17 mouse cellular contexts compared by ENCODE assay signal in genomic region chr2:152472434-152472833, GRCm38 (mm10). TPM values are rescaled to one million over a fixed set of nuclear protein-coding genes. Genes with fewer than 3 reads are reported as not detected.
DNase-seq lines count a peak whose midpoint lies in the region; ATAC-seq and TF ChIP-seq lines count a peak whose summit lies in the region.
"Had no signal": no experiment of that assay in that cellular context is flagged by ENCODE, and none has a peak within 500 bp of the region (broad histone marks: within the 10 kb centered on the region; RNA-seq: fewer than 3 reads in every experiment).

No protein-coding gene starts in this region.

- no peak overlapping the region for H3K4me3 ChIP-seq in kidney, postnatal 0 days (replicated peaks; ENCODE audit: low read depth, low read length)
- no peak overlapping the region for H3K4me3 ChIP-seq in midbrain, embryonic 14.5 days (replicated peaks; ENCODE audit: low read depth, low read length)
- H3K4me3 ChIP-seq in midbrain, embryonic 16.5 days (ENCODE audit: low read depth, low read length), result no peak overlapping the region
- no peak overlapping the region for H3K4me3 ChIP-seq in stomach, postnatal 0 days (ENCODE audit: low read depth, low read length)
- no peak overlapping the region for H3K4me3 ChIP-seq in hindbrain, embryonic 12.5 days
- H3K4me3 ChIP-seq: forebrain, embryonic 13.5 days; limb, embryonic 10.5 days; neural tube, embryonic 15.5 days had no signal

- H3K9ac ChIP-seq in kidney, postnatal 0 days (ENCODE audit: low read depth, low read length), result no peak overlapping the region
- no peak overlapping the region for H3K9ac ChIP-seq in midbrain, embryonic 14.5 days (replicated peaks; ENCODE audit: low read length)
- no peak overlapping the region for H3K9ac ChIP-seq in midbrain, embryonic 16.5 days (ENCODE audit: low read depth, low read length)
- no peak overlapping the region for H3K9ac ChIP-seq in stomach, postnatal 0 days (ENCODE audit: low read length)
- H3K9ac ChIP-seq in hindbrain, embryonic 12.5 days, result no peak overlapping the region
- H3K9ac ChIP-seq: forebrain, embryonic 13.5 days; liver, embryonic 14.5 days; neural tube, embryonic 15.5 days had no signal

- ATAC-seq in frontal cortex, adult (ENCODE audit: low TSS enrichment), result peak; percentile 38; the same call in 1 of the 2 replicates
- ATAC-seq in kidney, postnatal 0 days (replicated peaks; ENCODE audit: low FRiP score, low read depth), result no peak
- no peak for ATAC-seq in midbrain, embryonic 14.5 days (ENCODE audit: low FRiP score, low TSS enrichment)
- no peak for ATAC-seq in midbrain, embryonic 16.5 days
- no peak for ATAC-seq in stomach, postnatal 0 days (ENCODE audit: low FRiP score, low TSS enrichment)
- ATAC-seq in hindbrain, embryonic 12.5 days (ENCODE audit: low FRiP score), result no peak
- ATAC-seq: forebrain, embryonic 13.5 days had no signal

- TF ChIP-seq CTCF in kidney, postnatal 0 days (IDR thresholded peaks at IDR 0.05; ENCODE audit: low read depth), result peak; percentile 62
- TF ChIP-seq CTCF in stomach, postnatal 0 days (IDR thresholded peaks at IDR 0.05; ENCODE audit: low read depth), result peak; percentile 51

- no peaks in the 10 kb centered on the region for H3K36me3 ChIP-seq in kidney, postnatal 0 days (ENCODE audit: insufficient read depth, low read length)
- H3K36me3 ChIP-seq in midbrain, embryonic 14.5 days (ENCODE audit: control insufficient read depth, insufficient read depth, low read length), result no peaks in the 10 kb centered on the region
- no peaks in the 10 kb centered on the region for H3K36me3 ChIP-seq in midbrain, embryonic 16.5 days (ENCODE audit: control insufficient read depth, insufficient read depth, low read length)
- H3K36me3 ChIP-seq in stomach, postnatal 0 days (ENCODE audit: control insufficient read depth, insufficient read depth, low read length), result no peaks in the 10 kb centered on the region
- H3K36me3 ChIP-seq in hindbrain, embryonic 12.5 days, result no peaks in the 10 kb centered on the region
- H3K36me3 ChIP-seq: limb, embryonic 10.5 days; neural tube, embryonic 15.5 days had no signal

- no peak for DNase-seq in frontal cortex, postnatal 10 days (ENCODE audit: low spot score in 2 of 2)
- peak; percentile 40 for DNase-seq in kidney, postnatal 0 days (ENCODE audit: low spot score)
- no peak for DNase-seq in kidney, adult 18-20 months
- DNase-seq in midbrain, embryonic 14.5 days, result peak; percentile 13
- no peak for DNase-seq in stomach, postnatal 0 days (ENCODE audit: low spot score)
- DNase-seq: cerebellum, postnatal 14 days; heart, postnatal 36 days; lung, postnatal 36 days; thymus, postnatal 36 days had no signal

- TF ChIP-seq EP300 in stomach, postnatal 0 days (optimal IDR thresholded peaks at IDR 0.05), result no peak

- H3K4me1 ChIP-seq in kidney, postnatal 0 days (replicated peaks; ENCODE audit: insufficient read depth, low read length), result no peaks in the 10 kb centered on the region
- no peaks in the 10 kb centered on the region for H3K4me1 ChIP-seq in midbrain, embryonic 14.5 days (ENCODE audit: control insufficient read depth, insufficient read depth, low read length)
- H3K4me1 ChIP-seq in midbrain, embryonic 16.5 days (ENCODE audit: control insufficient read depth, insufficient read depth, low read length), result no peaks in the 10 kb centered on the region
- no peaks in the 10 kb centered on the region for H3K4me1 ChIP-seq in stomach, postnatal 0 days (replicated peaks; ENCODE audit: control insufficient read depth, insufficient read depth)
- H3K4me1 ChIP-seq in hindbrain, embryonic 12.5 days, result no peaks in the 10 kb centered on the region
- H3K4me1 ChIP-seq: forebrain, embryonic 13.5 days; limb, embryonic 10.5 days; neural tube, embryonic 15.5 days had no signal

- no peaks in the 10 kb centered on the region for H3K9me3 ChIP-seq in kidney, postnatal 0 days (replicated peaks; ENCODE audit: low read length)
- no peaks in the 10 kb centered on the region for H3K9me3 ChIP-seq in midbrain, embryonic 14.5 days (ENCODE audit: control insufficient read depth, low read length)
- no peaks in the 10 kb centered on the region for H3K9me3 ChIP-seq in midbrain, embryonic 16.5 days (replicated peaks; ENCODE audit: control insufficient read depth, low read length, poor library complexity, severe bottlenecking)
- H3K9me3 ChIP-seq in stomach, postnatal 0 days (ENCODE audit: control insufficient read depth, low read length), result no peaks in the 10 kb centered on the region
- no peaks in the 10 kb centered on the region for H3K9me3 ChIP-seq in hindbrain, embryonic 12.5 days (replicated peaks)
- H3K9me3 ChIP-seq: forebrain, embryonic 13.5 days; limb, embryonic 10.5 days; neural tube, embryonic 15.5 days had no signal

- H3K4me2 ChIP-seq in kidney, postnatal 0 days (ENCODE audit: low read length), result no peak overlapping the region
- H3K4me2 ChIP-seq in midbrain, embryonic 14.5 days (ENCODE audit: low read length), result no peak overlapping the region
- no peak overlapping the region for H3K4me2 ChIP-seq in midbrain, embryonic 16.5 days (ENCODE audit: low read length)
- H3K4me2 ChIP-seq in stomach, postnatal 0 days (replicated peaks; ENCODE audit: low read depth), result no peak overlapping the region
- no peak overlapping the region for H3K4me2 ChIP-seq in hindbrain, embryonic 12.5 days (replicated peaks)
- H3K4me2 ChIP-seq: forebrain, embryonic 13.5 days; heart, embryonic 11.5 days; neural tube, embryonic 15.5 days had no signal

- H3K27ac ChIP-seq in kidney, postnatal 0 days, result no peak overlapping the region
- no peak overlapping the region for H3K27ac ChIP-seq in midbrain, embryonic 14.5 days (replicated peaks; ENCODE audit: low read depth, low read length)
- H3K27ac ChIP-seq in midbrain, embryonic 16.5 days (ENCODE audit: low read length), result no peak overlapping the region
- H3K27ac ChIP-seq in stomach, postnatal 0 days (replicated peaks), result no peak overlapping the region
- no peak overlapping the region for H3K27ac ChIP-seq in hindbrain, embryonic 12.5 days
- H3K27ac ChIP-seq: forebrain, embryonic 13.5 days; limb, embryonic 10.5 days; liver, embryonic 14.5 days; neural tube, embryonic 15.5 days had no signal

- no peaks in the 10 kb centered on the region for H3K27me3 ChIP-seq in kidney, postnatal 0 days (ENCODE audit: insufficient read depth, low read length)
- no peaks in the 10 kb centered on the region for H3K27me3 ChIP-seq in midbrain, embryonic 14.5 days (ENCODE audit: control insufficient read depth, insufficient read depth, low read length)
- H3K27me3 ChIP-seq in midbrain, embryonic 16.5 days (ENCODE audit: control insufficient read depth, insufficient read depth, low read depth, low read length), result no peaks in the 10 kb centered on the region
- H3K27me3 ChIP-seq in stomach, postnatal 0 days (ENCODE audit: control insufficient read depth, insufficient read depth, low read length), result no peaks in the 10 kb centered on the region
- no peaks in the 10 kb centered on the region for H3K27me3 ChIP-seq in hindbrain, embryonic 12.5 days
- H3K27me3 ChIP-seq: forebrain, embryonic 13.5 days had no signal

- WGBS in kidney, postnatal 0 days, result 19% methylated on average over 3 of the region's 3 CpGs
- 33% methylated on average over 3 of the region's 3 CpGs for WGBS in midbrain, embryonic 14.5 days
- WGBS in midbrain, embryonic 16.5 days, result 44% methylated on average over 3 of the region's 3 CpGs
- WGBS in stomach, postnatal 0 days, result 28% methylated on average over 3 of the region's 3 CpGs
- 32% methylated on average over 3 of the region's 3 CpGs for WGBS in hindbrain, embryonic 12.5 days

RNA-seq across cellular contexts. Expression of gene Defb20, which starts 4.4 kb away (rescaled TPM):
- 0.17 TPM in 1 of 2 replicates, not detected in the other for polyA plus RNA-seq in kidney, postnatal 0 days (2015; fragmentation: Nextera tagmentation; extraction: Ambion mirVana)
- polyA plus RNA-seq in midbrain, embryonic 14.5 days (2014; fragmentation: Nextera tagmentation; extraction: Ambion mirVana), result not detected in 2 replicates
- polyA plus RNA-seq in midbrain, embryonic 16.5 days (2015; fragmentation: Nextera tagmentation; extraction: Ambion mirVana), result not detected in 2 replicates
- polyA plus RNA-seq in stomach, postnatal 0 days (2015; fragmentation: Nextera tagmentation; extraction: Ambion mirVana), result not detected in 2 replicates
- polyA plus RNA-seq in hindbrain, embryonic 12.5 days (2016; fragmentation: Nextera tagmentation; extraction: Ambion mirVana), result not detected in 2 replicates
- polyA plus RNA-seq: forebrain, embryonic 13.5 days; heart, embryonic 11.5 days; limb, embryonic 10.5 days; liver, embryonic 14.5 days; neural tube, embryonic 15.5 days had no signal

RNA-seq across cellular contexts. Expression of gene Defb23, which starts 8.0 kb away (rescaled TPM):
- polyA plus RNA-seq in kidney, postnatal 0 days (2015; fragmentation: Nextera tagmentation; extraction: Ambion mirVana), result not detected in 2 replicates
- polyA plus RNA-seq in midbrain, embryonic 14.5 days (2014; fragmentation: Nextera tagmentation; extraction: Ambion mirVana), result not detected in 2 replicates
- not detected in 2 replicates for polyA plus RNA-seq in midbrain, embryonic 16.5 days (2015; fragmentation: Nextera tagmentation; extraction: Ambion mirVana)
- not detected in 2 replicates for polyA plus RNA-seq in stomach, postnatal 0 days (2015; fragmentation: Nextera tagmentation; extraction: Ambion mirVana)
- not detected in 2 replicates for polyA plus RNA-seq in hindbrain, embryonic 12.5 days (2016; fragmentation: Nextera tagmentation; extraction: Ambion mirVana)
- polyA plus RNA-seq: forebrain, embryonic 13.5 days; heart, embryonic 11.5 days; limb, embryonic 10.5 days; liver, embryonic 14.5 days; neural tube, embryonic 15.5 days had no signal

RNA-seq across cellular contexts. Expression of gene Defb22, which starts 17.5 kb away (rescaled TPM):
- not detected in 2 replicates for polyA plus RNA-seq in kidney, postnatal 0 days (2015; fragmentation: Nextera tagmentation; extraction: Ambion mirVana)
- polyA plus RNA-seq in midbrain, embryonic 14.5 days (2014; fragmentation: Nextera tagmentation; extraction: Ambion mirVana), result not detected in 2 replicates
- polyA plus RNA-seq in midbrain, embryonic 16.5 days (2015; fragmentation: Nextera tagmentation; extraction: Ambion mirVana), result not detected in 2 replicates
- not detected in 2 replicates for polyA plus RNA-seq in stomach, postnatal 0 days (2015; fragmentation: Nextera tagmentation; extraction: Ambion mirVana)
- not detected in 2 replicates for polyA plus RNA-seq in hindbrain, embryonic 12.5 days (2016; fragmentation: Nextera tagmentation; extraction: Ambion mirVana)
- polyA plus RNA-seq: forebrain, embryonic 13.5 days; heart, embryonic 11.5 days; limb, embryonic 10.5 days; liver, embryonic 14.5 days; neural tube, embryonic 15.5 days had no signal

RNA-seq across cellular contexts. Expression of gene Defb26, which starts 39.1 kb away (rescaled TPM):
- polyA plus RNA-seq in kidney, postnatal 0 days (2015; fragmentation: Nextera tagmentation; extraction: Ambion mirVana), result 0.27 TPM in 1 of 2 replicates, not detected in the other
- polyA plus RNA-seq in midbrain, embryonic 14.5 days (2014; fragmentation: Nextera tagmentation; extraction: Ambion mirVana), result not detected in 2 replicates
- not detected in 2 replicates for polyA plus RNA-seq in midbrain, embryonic 16.5 days (2015; fragmentation: Nextera tagmentation; extraction: Ambion mirVana)
- not detected in 2 replicates for polyA plus RNA-seq in stomach, postnatal 0 days (2015; fragmentation: Nextera tagmentation; extraction: Ambion mirVana)
- polyA plus RNA-seq in hindbrain, embryonic 12.5 days (2016; fragmentation: Nextera tagmentation; extraction: Ambion mirVana), result not detected in 2 replicates
- polyA plus RNA-seq: forebrain, embryonic 13.5 days; heart, embryonic 11.5 days; limb, embryonic 10.5 days; liver, embryonic 14.5 days; neural tube, embryonic 15.5 days had no signal

RNA-seq across cellular contexts. Expression of gene Defb28, which starts 45.6 kb away (rescaled TPM):
- 1.1 and 1.8 TPM in 2 replicates for polyA plus RNA-seq in kidney, postnatal 0 days (2015; fragmentation: Nextera tagmentation; extraction: Ambion mirVana)
- not detected in 2 replicates for polyA plus RNA-seq in midbrain, embryonic 14.5 days (2014; fragmentation: Nextera tagmentation; extraction: Ambion mirVana)
- not detected in 2 replicates for polyA plus RNA-seq in midbrain, embryonic 16.5 days (2015; fragmentation: Nextera tagmentation; extraction: Ambion mirVana)
- not detected in 2 replicates for polyA plus RNA-seq in stomach, postnatal 0 days (2015; fragmentation: Nextera tagmentation; extraction: Ambion mirVana)
- polyA plus RNA-seq in hindbrain, embryonic 12.5 days (2016; fragmentation: Nextera tagmentation; extraction: Ambion mirVana), result not detected in 2 replicates
- polyA plus RNA-seq: forebrain, embryonic 13.5 days; heart, embryonic 11.5 days; limb, embryonic 10.5 days; liver, embryonic 14.5 days; neural tube, embryonic 15.5 days had no signal

Comparison
In these comparisons a context has a peak if more than half of its experiments do, and no peak if none do; other contexts are left out.
1. DNase-seq: peak in kidney, postnatal 0 days (single experiment) and midbrain, embryonic 14.5 days (single experiment); none in frontal cortex, postnatal 10 days (0 of 2), kidney, adult 18-20 months (single experiment) and stomach, postnatal 0 days (single experiment).